Mouse (Mus musculus) liver, embryonic 14.5 days (tissue): ENCODE measurements at regions not wholly inside any gene's neighbourhood (a gene's known extent, or its start where the extent isn't known, plus 50 kb on each side); places are given as distances from the start of the nearest gene placed in this dataset.

Source experiments
- ATAC-seq: fragments of 200-750 bp; cut with Nextera tagmentation; 2 replicates; pipeline ENCODE4 v1.8.0; 2017; ENCODE audit warnings: moderate number of reproducible peaks, mild to moderate bottlenecking, moderate library complexity; ENCODE audit not compliant: insufficient read depth
- DNase-seq, 3 experiments: peaks; one replicate each; pipeline ENCODE4 v3.0.0-alpha.2; 2012 to 2013; ENCODE audit warnings: low read depth in 3 of 3, low spot score in 3 of 3
- H3K27ac ChIP-seq: fragments of 300-500 bp; sonication (generic); 2 replicates; pipeline ENCODE4 v1.5.1; 2014; ENCODE audit warnings: moderate library complexity, mild to moderate bottlenecking, control low read depth, inconsistent platforms
- H3K27me3 ChIP-seq: fragments of 300-500 bp; sonication (generic); 2 replicates; pipeline ENCODE4 v1.6.1; 2014; ENCODE audit warnings: mild to moderate bottlenecking, low read length, moderate library complexity; ENCODE audit not compliant: control insufficient read depth, insufficient read depth
- H3K36me3 ChIP-seq: fragments of 300-500 bp; sonication (generic); replicated peaks from 2 replicates; pipeline ENCODE4 v1.6.1; 2014; ENCODE audit warnings: low read depth; ENCODE audit not compliant: control insufficient read depth, insufficient read depth
- H3K4me1 ChIP-seq, 2 experiments: fragments of 200-500 bp in 1 of 2; fragments of 300-500 bp in 1 of 2; sonication (generic) in 1 of 2; replicated peaks; 2 replicates each; pipeline ENCODE4 v1.6.1; 2012 to 2014; ENCODE audit warnings: antibody characterized with exemption in 1 of 2, inconsistent platforms in 1 of 2, low read length in 1 of 2; ENCODE audit not compliant: control insufficient read depth in 2 of 2, insufficient read depth in 2 of 2
- H3K4me2 ChIP-seq: fragments of 300-500 bp; sonication (generic); 2 replicates; pipeline ENCODE4 v1.6.1; 2014; ENCODE audit warnings: low read depth, mild to moderate bottlenecking, control low read depth, moderate library complexity
- H3K4me3 ChIP-seq, 2 experiments: fragments of 200-500 bp in 1 of 2; fragments of 300-500 bp in 1 of 2; sonication (generic) in 1 of 2; 2 replicates each; pipeline ENCODE4 v1.5.1; 2012 to 2014; ENCODE audit warnings: low read depth in 2 of 2, low read length in 2 of 2, mild to moderate bottlenecking in 2 of 2, control low read depth in 1 of 2, inconsistent platforms in 1 of 2, moderate library complexity in 1 of 2; ENCODE audit not compliant: insufficient read depth in 1 of 2
- H3K9ac ChIP-seq: fragments of 300-500 bp; sonication (generic); replicated peaks from 2 replicates; pipeline ENCODE4 v1.6.1; 2014; ENCODE audit warnings: mild to moderate bottlenecking, control low read depth, moderate library complexity
- H3K9me3 ChIP-seq: fragments of 300-500 bp; sonication (generic); 2 replicates; pipeline ENCODE4 v1.6.1; 2016; ENCODE audit warnings: low read length, mixed read lengths; ENCODE audit not compliant: control insufficient read depth
- CTCF ChIP-seq: IDR thresholded peaks from 2 replicates; pipeline ENCODE4 v1.5.1; 2016; ENCODE audit warnings: antibody characterized with exemption, low read depth, control low read depth
- EP300 ChIP-seq: IDR thresholded peaks from 2 replicates; pipeline ENCODE4 v1.6.1; 2016; ENCODE audit warnings: antibody characterized with exemption, low read depth
- whole genome bisulfite sequencing: fragments of 180-500 bp; shearing (Covaris S2); extraction: QIAGEN DNeasy Blood & Tissue Kit; methylation state at CpG from one replicate; pipeline ENCODE4 v1.1.7; 2014; ENCODE audit not compliant: insufficient replicate concordance; 5-methylcytosine and 5-hydroxymethylcytosine counted together

DNA sequence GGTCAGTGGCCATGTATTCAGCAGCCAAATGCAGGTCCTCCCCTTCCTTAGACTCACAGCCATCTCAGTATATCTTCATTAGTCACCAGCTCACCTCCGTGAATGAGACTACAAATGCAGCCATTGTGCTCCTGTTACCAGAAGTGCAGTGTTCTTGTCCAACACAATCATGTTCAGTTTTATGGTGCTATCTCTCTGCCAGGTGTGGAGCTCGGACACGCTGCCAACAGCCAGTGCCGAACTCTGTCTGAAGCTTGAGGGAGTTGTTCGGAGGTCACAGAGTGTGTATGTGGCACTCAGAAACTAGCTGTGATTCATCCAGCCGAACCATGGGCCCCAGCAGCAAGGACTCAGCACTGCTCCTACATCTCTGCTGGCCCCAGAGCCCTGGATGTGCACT, 91.3 kb upstream of the Otud4 start:
- Histone ChIP-seq H3K27ac (no peak overlapping the region), H3K4me1 (no peaks in the 10 kb centered on the region), H3K4me2 (no peak overlapping the region), H3K4me3 (no peak overlapping the region), H3K36me3 (no peaks in the 10 kb centered on the region), H3K27me3 (no peaks in the 10 kb centered on the region), H3K9me3 (no peaks in the 10 kb centered on the region), H3K9ac (no peak overlapping the region)
- ATAC-seq (no peak), DNase-seq (no peak)
- WGBS = 60% methylated on average over 6 of the region's 6 CpGs
- TF ChIP-seq EP300 (no peak), CTCF (no peak)

DNA sequence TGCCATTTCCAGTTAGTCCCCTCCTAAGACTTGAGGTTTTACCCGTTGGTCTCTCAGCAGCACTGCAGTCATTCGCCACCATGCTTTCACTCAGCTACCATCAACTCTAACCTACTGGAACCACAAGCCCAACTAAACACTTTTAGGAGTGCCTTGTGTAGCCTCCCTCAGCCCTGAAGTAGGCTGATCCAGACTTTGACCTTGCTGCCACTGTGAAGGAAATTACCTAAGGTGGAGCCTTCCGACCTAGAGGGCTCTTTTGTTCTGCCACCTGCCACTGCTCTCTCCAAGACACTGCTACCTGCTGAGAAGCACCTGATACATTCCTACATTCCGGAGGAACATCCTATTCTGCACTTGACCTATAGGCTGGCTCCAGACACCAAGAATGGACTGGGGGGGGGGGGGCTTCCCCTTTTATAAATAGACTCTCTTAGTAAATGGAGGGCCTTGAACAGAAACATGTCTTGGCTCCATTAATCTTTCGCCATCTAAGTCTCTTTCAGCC, 93.5 kb upstream of the Otud4 start:
- Histone ChIP-seq H3K9ac (no peak overlapping the region), H3K4me1 (no peaks in the 10 kb centered on the region), H3K4me2 (no peak overlapping the region), H3K36me3 (no peaks in the 10 kb centered on the region), H3K27ac (no peak overlapping the region), H3K27me3 (no peaks in the 10 kb centered on the region), H3K4me3 (no peak overlapping the region), H3K9me3 (no peaks in the 10 kb centered on the region)
- TF ChIP-seq EP300 (no peak), CTCF (no peak)
- DNase-seq (no peak), ATAC-seq (no peak)
- 69% methylated on average over 5 of the region's 5 CpGs for WGBS

DNA sequence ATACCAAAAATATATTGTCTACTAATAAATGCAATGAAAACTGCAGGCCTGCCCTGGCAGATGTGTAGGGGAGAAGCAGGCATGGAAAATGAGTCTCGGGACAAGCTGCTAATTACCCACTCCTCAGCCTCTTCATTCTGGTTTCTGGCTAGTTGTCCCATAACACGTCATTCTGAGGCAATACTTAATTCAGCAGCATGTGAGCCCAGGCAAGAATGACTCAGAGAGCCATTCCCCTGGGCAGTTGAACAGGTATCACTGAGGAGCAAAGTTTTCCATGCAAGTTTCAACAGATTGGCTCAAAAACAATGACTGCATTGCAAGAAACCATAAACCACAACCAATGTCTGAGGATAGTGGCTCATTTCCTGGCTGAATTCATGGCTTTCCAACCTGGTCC, 97.0 kb upstream of the Otud4 start:
- Histone ChIP-seq H3K27ac (no peak overlapping the region), H3K4me1 (no peaks in the 10 kb centered on the region), H3K4me3 (no peak overlapping the region), H3K4me2 (no peak overlapping the region), H3K9me3 (no peaks in the 10 kb centered on the region), H3K36me3 (no peaks in the 10 kb centered on the region), H3K9ac (no peak overlapping the region), H3K27me3 (no peaks in the 10 kb centered on the region)
- DNase-seq = no peak
- TF ChIP-seq EP300 (no peak), CTCF (no peak)
- 50% methylated on average over 2 of the region's 2 CpGs for WGBS
- ATAC-seq = no peak

DNA sequence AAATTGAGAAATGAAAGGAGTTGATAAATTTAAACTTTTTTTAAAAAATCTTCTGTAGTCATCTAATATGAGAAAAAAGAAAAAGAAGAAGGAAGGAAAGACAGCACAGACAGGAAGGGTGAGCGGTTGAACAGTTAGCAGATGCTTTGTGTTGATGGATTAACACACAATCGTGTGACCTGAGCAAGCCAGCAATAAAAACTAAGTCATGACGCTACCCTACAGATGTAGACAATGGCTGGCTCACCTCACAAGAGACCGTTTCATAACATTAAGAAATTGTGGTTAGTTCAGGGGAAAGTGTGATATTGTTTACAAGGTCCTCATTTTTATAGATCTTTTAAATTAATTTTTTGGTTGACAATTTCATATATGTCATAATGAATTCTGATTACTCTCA, 99.4 kb upstream of the Otud4 start:
- Histone ChIP-seq H3K4me3 (no peak overlapping the region), H3K4me2 (no peak overlapping the region), H3K36me3 (no peaks in the 10 kb centered on the region), H3K27ac (no peak overlapping the region), H3K9me3 (no peaks in the 10 kb centered on the region), H3K9ac (no peak overlapping the region), H3K27me3 (no peaks in the 10 kb centered on the region), H3K4me1 (no peaks in the 10 kb centered on the region)
- no peak for TF ChIP-seq EP300
- TF ChIP-seq CTCF = no peak
- no peak for DNase-seq
- 45% methylated on average over 4 of the region's 4 CpGs for WGBS
- no peak for ATAC-seq

DNA sequence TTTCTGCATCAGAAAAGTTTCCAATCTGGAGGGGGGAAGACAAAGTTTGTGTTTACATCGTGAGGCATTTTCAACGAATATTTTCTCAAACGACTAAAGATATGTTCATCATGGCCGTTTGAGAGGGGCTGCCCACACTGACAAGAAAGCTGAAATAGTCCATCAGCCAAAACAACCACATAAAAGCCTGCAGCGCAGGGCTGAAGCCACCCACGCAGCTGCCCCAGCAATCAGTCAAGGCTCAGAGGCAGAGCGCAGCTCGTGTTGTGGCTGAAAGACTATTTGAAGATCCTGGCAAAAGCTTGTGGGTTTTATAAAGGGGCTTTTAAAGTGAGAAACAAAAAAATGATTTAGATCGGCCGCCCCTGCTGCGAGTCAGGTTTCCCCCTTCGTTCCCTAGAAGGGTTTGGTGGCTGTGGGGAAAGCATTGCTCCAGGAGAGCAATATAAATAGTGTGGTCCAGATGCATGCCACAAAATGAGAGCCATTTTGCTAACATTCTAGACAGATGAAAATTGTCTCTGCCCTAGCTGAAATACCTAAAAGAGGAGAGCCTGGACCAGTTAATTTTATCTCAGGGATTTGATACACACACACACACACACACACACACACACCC, 105.0 kb upstream of the Otud4 start:
- Histone ChIP-seq H3K4me2 (no peak overlapping the region), H3K27ac (no peak overlapping the region), H3K36me3 (no peaks in the 10 kb centered on the region), H3K9ac (no peak overlapping the region), H3K4me1 (no peaks in the 10 kb centered on the region), H3K4me3 (no peak overlapping the region), H3K27me3 (no peaks in the 10 kb centered on the region), H3K9me3 (no peaks in the 10 kb centered on the region)
- 68% methylated on average over 12 of the region's 12 CpGs for WGBS
- TF ChIP-seq CTCF (no peak), EP300 (no peak)
- DNase-seq (no peak), ATAC-seq (no peak)
